Mouse (Mus musculus) embryonic fibroblast, embryonic 13.5 days (primary cell): ENCODE data around the gene Golt1b.

Experiments used
- CTCF ChIP-seq: IDR thresholded peaks from 2 replicates; pipeline ENCODE4 v1.5.1; 2011; ENCODE audit warnings: mild to moderate bottlenecking, control low read depth, low read length, moderate library complexity, borderline replicate concordance; ENCODE audit not compliant: insufficient read depth
- POLR2A ChIP-seq: IDR thresholded peaks from 2 replicates; pipeline ENCODE4 v1.6.1; 2011; ENCODE audit warnings: low read depth, mild to moderate bottlenecking, control low read depth, low read length, moderate library complexity

- TF ChIP-seq POLR2A (no peak), CTCF (no peak)
Observed at GRCm38 (mm10) chr6:142369568-142369967, 17.5 kb upstream of the Golt1b start.
